Mouse (Mus musculus) thymus, adult 2 months (tissue): Measurements from ENCODE around the gene Rnf40.

ENCODE experiments used
- CTCF ChIP-seq: fragments of 200-500 bp; IDR thresholded peaks from 2 replicates; pipeline ENCODE4 v1.5.1; 2012; ENCODE audit warnings: mild to moderate bottlenecking, control low read depth, low read length, moderate library complexity, borderline replicate concordance; ENCODE audit not compliant: control insufficient read depth, poor library complexity, insufficient read depth; ENCODE audit errors: extremely low read depth
- POLR2A ChIP-seq: fragments of 200-500 bp; IDR thresholded peaks from 2 replicates; pipeline ENCODE4 v1.6.1; 2012; ENCODE audit warnings: mild to moderate bottlenecking, low read length, control low read depth, moderate library complexity; ENCODE audit not compliant: control insufficient read depth, poor library complexity, insufficient read depth; ENCODE audit errors: extremely low read depth

DNA sequence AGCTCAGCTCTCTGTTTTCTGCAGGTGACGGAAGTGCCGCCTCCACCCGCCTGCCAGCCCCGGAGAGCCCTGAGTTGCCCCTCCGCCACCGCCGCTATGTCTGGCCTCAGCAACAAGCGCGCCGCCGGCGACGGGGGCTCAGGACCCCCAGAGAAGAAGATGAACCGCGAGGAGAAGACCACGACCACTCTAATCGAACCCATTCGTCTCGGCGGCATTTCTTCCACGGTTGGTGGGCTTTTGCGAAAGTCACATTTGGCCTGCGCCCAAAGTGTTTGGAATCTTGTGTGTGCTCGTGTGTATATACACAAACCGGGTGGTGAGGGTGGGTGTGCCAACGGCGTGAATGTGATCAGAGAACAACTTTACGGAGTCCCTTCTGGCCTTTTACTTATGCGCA lies 334 bp downstream of the Rnf40 start:
- TF ChIP-seq CTCF (no peak), POLR2A (0 out of 2 replicates have a peak, but pooled peaks have one; percentile 7)
